Mouse (Mus musculus) c-Kit-positive CD71-negative TER-119-negative erythroid progenitor cells, embryonic 14.5 days (primary cell): ENCODE results near the gene Stra6.
A peak's percentile ranks its signal among the peaks of the same experiment; 100 is the strongest.

Experiments
- DNase-seq: peaks from one replicate; pipeline ENCODE4 v3.0.0-alpha.2; 2013; ENCODE audit warnings: low read depth

Stra6 gene

DNA sequence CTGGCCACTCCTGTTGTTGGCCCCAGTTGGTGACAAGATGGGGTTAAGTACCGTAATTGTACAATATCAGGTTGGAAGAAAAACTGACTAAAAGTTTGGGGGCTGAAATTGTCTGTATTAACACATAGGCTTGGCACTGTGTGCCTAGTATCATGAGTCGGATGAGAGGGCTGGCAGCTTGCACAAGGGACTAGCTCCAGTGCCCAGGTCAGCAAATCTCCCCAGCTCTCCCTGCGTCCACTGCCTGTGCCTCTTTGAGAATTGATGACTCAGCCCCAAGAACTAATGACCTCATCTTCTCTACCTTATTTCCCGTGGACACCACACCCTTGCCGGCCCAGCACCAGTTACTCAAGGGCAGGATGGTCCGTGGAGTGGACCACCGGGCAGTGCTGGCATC, 13.7 kb upstream of the Stra6 start:
- no peak for DNase-seq

DNA sequence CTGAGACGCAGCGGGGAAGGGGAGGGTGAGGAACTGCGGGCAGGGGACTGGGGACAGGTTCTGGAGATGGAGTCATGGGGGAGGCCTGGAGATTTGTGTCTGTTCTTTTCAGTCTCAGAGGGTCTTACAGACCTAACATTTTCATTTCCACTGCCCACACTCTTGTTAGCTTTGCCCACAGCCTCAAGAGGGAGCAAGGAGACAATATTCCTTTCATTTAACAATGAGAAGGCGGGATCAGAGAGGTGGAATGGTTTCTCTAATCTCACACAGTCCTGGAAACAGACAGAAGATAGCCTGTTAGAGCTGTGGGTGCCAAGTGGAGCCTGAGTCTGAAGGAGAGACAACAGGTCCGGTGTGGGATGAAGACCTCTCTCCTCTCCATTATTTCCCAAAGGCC, 11.7 kb upstream of the Stra6 start:
- no peak for DNase-seq

DNA sequence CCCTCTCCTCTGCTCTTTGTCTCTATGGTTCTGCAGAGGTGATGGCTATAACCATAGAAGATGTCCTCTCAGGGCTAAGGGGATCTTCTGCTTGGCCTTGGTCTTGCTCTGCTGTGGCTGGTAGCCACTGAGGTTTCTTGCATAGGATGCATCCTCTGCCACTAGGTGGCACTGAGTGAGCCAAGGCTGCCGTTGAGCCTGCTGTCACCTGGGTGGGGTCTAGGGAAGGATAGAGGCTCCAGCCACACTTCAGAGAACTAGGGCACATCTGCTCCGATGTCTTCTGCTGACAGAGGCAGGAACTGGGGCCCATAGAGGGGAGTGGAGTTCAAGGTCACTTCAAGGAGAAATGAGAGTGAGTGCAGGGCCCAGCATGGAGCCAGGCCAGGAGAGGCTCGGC, 10.5 kb upstream of the Stra6 start:
- DNase-seq, result peak; percentile 22

DNA sequence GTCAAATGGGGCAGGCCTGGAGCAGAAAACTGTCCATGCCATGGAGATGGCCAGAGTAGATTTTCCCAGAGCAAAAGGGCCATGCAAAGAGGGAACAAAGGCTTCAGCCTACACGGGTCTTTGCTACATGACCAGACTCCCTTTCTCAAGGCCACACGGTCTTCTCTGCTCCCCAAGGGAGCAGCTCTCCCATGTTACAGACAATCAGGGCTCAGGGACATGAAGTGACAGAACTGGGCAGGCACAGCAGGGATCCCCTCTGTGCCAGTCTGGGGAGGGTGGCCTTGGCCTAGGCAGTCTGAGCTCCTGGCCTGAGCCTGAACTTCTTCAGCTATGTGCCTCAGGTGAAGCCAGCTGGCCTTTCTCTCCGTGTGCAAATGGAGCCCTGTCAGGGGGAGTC, 10.0 kb upstream of the Stra6 start:
- no peak for DNase-seq

DNA sequence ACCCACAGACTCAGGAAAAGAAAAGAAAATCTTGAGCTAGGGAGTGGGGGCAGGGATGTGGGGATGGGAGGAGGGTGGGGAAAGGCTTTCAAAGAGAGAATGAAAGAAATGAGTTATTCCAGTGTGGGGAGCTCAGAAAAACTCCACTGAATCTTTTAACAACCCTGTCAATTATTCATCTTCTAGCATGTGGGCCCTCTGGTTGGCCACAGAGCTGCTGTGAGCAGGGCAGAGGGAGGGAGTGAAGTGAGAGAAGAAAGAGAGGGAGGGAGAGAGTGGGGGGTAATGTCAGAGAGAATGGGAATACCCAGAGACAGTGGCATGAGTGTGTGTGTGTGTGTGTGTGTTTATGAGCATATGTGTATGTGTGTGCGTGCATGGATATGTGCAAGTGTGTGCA, 9.6 kb upstream of the Stra6 start:
- no peak for DNase-seq

DNA sequence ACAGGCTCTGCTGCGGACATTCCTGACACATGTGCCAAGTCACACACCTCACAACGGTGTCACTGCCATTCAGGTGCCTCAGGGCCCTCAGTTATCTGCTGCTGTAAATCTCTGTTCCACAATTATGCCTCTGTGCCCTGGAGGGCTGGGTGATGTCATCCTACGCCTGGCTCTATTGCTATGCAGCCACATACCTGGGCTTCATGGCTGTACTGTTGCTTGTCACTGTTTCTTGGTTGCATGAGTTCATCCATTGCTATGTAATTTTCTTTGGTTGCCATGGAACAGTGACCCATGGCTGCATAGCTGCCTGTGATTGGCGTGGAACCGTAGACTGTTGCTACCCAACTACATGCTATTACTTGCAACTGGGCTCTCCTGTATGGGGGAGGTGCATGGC, 7.9 kb upstream of the Stra6 start:
- DNase-seq, result no peak

DNA sequence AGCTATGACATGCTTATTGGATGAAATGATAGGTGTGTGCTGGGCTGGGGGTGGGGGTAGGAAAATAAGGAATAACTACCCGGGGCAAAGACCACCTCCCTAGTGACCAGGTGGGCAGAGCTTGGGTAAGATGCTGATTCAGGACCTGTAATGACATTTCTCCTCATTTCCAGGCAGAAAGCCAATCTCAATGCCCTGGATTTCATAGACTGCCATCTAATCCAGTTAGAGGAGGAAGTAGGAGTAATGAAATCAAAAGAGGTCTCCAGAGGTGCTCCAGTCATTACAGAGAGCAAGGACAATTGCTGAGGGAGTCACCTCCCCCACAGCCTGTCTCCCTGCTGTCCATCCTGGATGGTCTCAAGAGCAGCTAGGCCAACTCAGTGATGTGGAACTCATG, 3.7 kb upstream of the Stra6 start:
- DNase-seq, result no peak

DNA sequence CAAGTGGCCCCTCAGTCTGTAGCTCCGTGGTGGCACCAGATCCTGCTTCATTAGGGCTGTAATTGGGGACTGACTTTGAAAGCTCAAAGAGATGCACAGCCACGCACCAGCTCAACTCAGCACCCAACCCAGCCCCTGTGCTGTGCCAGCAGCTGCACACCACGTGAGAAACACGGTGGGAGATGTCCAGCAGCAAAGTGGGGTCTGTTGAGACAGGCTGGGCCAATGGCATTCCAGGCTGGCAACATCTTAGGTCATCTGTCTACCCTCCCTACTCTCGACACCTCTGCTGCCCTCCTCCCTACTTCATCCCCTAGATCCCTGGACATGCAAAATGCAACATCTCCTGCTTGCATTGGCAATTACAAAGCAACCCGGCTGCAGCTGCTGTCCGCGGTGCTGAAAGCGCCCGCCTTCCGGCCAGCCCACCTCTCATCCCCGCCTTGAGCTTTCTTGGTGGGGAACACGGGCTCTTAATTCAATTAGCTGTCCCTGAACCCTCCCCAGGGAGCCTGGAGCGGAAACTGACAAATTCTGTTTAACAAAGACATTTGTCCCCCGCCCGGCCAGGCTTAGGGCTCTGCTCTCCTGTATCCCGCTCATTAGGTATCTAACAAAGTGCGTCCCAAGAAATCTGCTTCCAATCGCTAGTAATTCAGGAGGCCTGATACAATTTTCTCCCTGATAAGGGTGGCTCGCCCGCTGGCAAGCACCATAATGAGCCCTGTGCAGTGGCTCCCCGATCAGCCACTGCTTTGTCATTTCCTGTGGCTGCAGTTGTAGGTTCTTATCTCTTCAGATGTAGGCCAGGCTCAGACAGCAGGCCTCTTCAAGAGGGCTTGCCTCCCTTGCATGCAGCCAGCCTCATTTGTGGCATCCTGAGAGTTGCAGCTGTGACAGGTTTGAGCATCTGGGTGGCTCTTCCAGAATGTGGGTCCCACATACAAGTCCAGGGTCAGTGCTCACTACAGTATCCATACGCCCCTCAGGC, 2.6 kb upstream of the Stra6 start:
- no peak for DNase-seq

DNA sequence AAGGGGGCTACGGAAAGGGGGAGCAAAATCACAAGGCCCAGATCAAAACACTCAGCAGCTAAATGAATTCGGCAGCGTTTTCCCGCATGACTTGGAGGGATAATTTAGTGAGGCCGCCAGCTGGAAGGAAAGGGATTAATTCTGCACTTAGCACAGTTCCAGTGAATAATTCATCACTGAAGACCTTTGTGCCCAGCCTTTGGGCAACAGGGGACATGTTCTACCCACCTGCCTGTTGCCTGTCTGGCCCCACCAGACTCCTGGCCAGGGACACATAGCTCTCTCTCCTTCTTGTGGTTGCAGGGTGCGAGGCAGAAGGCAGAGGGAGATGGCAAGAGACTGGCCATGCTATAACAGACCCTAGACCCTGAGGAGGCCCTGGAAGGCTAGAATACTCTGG, 1.9 kb downstream of the Stra6 start:
- no peak for DNase-seq

DNA sequence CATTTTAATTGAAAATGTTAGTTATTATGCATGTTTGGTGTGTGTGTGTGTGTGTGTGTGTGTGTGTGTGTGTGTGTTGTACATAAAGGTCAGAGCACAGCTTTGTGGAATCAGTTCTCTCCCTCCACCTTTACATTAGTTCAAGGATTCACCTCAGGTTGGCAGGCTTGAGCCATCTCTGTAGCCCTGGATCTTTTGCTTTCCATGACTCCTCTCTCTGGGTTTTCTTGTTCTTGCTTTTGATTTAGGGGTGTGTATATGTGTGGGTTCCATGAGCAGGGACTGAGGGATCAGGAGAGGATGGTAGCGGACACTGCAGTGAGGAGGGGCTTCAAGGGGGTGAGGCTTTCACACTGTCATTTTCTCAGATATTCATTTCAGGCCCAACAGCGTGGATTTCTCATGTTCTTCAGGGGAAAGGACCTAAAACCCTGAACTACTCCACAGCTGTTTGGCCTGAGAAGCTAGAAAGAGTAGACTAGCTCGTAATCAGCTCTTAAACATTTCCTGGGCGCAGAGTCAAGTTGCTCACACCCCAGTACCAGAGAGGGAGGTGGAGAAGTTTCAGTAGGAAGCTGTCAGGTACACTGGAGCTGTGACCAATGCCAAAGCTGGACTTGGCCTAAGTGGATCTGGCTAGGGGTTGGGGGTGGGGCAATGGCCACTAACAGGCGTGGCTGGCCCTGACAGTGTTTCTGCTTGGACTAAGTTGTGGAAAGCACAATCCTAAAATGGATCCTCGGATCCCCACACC, 2.6 kb downstream of the Stra6 start:
- no peak for DNase-seq

DNA sequence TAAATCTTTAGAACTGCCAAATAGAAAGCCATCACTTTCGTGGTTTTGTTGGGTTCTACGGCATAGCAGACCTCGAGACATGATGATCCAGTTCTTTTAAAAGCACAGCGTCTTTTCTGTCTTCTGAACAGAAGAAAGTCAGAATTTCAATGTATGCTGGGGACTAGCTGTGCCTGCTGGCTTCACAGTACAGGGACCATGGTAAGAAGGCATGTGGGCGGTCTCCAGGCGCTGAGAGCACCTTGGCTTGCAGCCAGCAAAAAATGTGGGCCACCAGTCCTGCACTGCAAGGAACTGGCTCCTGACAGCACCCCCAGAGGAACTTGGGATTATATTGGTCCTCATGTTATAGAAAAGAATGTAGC, 3.1 kb downstream of the Stra6 start:
- no peak for DNase-seq

DNA sequence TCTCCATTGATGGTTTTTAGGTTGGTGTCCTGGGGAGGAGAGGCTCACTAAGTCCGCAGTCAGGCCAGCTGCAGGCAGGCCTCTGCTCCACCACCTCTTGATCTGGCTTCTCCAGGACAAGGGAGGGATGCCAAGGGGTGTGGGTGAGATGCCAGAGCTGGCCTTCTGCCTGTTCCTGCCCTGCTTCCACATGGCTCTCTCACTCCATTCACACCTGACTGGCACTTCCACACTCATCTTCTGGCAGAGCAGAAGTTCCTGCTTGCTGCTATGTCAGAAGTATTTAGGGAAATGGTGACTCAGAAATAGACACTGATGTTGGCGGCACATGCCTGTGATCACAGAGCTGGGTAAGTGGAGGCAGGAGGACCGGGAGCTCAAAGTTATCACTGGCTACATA, 4.0 kb downstream of the Stra6 start:
- DNase-seq, result no peak

DNA sequence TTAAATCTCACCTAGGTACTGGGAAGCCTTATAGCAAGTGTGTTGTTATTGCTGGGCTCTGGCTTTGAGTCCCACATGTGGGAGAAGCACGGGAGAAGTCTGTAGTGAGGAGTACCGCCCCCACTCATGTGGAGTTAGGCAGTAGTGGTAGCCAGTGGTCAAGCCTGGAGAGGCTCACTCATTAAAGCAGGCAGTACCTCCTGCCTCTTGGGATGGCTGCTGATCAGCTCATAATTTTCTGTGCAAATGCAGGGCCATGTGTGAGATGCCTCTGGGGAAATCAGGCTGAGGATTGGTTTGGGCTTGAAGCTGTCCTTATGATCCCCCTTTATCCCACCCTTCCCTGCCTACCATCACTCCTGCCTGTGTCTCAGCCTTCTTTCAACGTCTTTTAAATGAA, 11.0 kb downstream of the Stra6 start:
- no peak for DNase-seq

DNA sequence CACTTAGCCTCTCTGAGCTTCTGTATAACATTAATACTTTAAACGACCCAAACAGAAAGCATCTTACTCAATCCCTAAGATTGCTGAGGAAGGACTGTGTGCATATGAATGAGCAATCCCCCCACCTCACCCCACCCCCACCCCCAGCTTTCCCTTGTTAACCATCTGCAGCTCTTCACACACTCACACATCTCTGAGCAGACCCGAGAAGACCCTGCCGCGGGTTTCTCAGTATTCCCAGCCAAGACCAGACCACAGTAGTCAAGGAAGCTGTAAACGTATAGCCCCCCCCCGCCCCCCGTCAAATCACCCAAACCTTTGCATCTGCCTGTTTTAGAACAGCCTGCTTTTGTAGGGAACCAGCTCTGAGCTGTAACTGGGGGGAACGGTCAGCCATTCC, 21.0 kb downstream of the Stra6 start:
- no peak for DNase-seq

DNA sequence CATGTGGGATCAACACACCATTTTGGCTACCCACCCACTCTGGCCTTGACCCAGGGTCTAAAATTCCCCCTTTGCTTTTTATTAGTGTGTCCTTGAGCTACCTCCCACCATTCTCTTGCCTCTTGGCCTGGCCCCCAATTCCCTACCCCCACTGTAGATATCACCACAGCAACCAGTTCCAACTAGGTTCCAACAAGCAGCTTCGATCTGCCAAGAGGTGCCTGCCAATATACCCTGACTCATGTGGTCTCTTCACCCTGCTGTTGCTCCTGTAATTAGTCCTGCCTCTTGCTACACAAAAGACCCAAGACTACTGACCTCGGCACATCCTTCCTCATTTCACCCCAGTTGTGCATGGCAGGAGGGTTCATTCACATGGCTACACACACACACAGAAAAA, 21.5 kb downstream of the Stra6 start:
- DNase-seq, result no peak

DNA sequence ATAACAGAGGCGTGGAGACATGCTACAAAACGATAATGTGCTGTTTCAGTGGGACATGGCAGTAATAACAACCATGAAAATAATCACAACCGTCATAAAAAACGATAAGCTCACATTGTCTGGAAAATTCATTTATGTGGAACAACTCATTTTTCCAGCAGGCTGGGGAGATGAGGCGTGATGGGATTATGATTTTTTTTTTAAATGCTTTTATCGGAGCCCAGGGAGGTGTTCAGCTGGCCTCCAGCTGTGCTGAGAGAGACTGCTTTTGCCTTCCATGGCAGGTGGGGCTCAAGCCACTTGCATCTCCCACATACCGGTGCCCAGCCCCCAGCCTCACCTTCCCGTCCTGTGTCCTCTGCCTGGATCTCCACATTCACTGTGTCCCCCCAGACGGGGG, 22.6 kb downstream of the Stra6 start:
- no peak for DNase-seq

DNA sequence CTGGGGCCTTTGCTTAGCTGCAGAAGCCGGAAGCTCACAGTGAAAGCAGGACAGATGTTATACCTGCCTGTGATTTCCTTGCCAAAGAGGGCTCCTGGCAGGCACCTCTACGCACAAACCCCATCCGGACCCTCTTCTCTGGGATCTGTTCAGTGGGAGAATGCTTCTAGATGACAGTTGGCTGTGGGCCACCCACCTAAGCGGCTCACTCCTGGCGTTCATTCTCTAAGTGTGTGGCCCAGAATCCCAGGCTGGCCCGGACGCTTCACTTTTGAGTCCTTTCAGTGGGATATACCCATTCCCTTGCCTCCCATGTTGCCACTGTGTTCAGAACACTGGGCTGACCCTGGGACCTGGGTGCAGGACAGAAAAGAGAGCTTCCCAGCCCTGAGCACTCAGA, 23.3 kb downstream of the Stra6 start:
- DNase-seq, result no peak

DNA sequence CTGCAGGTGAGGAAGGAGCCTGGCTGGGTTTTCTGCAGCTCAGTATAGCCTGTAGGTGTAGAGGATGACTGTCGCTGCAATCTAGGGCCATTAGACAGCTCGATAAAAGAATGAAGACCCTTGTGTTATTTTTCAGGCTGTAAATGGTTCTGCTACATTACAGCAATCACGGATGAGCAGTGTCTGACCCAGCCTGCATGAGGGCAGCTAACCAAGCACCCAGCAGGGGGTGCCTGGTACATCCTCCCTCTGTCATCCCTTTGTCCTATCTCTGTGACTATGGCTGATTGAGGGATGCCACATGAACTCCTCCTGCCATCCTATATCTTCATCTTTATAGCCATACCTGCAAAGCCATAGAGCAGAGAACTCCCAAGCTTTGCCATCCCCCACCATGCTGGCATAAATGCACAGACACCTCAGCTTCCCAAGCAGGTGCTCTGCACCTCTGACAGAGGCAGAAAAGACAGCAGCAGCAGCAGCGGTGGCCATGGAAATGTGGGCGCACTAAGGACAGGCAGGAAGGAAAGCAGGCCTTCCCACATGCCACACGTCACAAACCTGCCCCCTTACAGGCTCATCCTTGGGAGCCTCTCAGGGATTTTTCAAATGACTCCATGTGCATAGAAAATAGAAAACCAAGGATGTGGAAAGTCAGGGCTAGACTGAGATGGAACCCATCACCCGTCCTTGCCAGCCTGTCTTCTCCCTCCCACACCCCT, 23.9 kb downstream of the Stra6 start:
- no peak for DNase-seq

DNA sequence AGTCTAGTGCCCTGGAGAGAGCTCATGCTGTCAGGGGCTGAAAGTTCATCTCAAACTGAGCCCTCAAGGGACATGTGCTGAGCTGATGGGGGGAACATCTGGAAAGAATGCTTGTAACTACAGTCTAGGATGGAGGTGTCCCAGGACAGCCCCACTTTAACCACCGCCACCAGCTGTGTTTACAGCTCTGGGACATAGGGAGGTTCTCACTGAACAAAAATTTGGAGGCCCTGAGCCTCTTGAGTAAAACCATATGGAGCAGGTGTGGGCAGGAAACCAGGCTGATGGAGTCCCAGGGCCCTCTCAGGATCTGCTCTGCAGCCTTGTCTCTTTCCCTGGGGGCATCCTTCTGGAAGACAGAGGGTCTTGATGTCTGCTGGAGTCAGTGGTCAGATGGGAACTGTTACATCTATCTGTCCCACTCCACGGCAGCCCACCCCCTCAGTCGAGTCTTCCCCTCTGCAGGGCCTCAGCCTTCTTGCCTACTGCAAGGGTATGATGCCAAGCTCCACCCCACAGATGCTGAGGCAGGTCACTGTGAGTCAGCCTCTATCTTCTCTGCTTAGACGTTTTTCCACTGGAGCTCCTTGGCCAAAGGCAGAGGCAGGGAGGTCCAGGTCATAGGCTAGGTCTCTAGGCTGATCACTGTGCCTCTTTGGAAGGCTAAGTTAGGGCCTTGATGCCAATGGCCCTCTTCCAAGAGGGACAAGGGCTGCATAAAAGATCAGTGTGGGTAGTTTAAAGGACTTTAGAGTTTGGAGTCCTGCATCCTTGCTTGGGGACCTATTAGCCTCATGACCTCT, 28.2 kb downstream of the Stra6 start:
- DNase-seq, result no peak

DNA sequence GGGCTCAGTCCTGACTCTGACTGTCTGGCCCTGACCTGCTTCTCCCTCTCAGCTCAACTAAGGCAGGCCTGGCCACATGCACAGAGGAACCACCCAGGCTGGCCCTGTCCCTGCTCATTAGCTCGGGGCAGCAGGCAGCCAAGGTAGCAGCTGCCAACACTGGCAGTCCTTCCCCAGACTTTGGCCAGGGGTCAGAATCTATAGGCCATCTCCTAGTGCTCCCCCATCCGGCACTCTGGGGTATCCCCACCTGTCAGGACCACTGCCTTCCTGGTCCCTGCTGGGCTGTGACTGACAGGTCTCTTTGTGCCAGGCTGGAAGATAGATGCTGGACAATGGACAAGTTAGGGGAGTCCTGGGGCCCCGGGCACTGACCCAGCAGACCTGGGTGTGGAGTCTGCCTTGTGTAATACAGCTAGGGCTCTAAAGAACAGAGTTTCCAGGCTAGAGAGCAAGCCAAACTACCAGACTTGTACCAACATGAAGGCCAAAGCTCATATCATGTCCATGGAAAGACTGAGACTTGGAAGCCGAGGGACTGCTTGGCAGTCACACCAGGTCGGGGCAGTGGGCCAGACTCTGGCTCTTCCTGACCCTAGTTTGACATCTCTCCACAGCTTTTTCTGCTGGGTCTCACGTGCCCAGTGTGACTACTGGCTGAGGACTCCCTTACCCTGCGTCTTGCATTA, 29.1 kb downstream of the Stra6 start:
- DNase-seq, result no peak

DNA sequence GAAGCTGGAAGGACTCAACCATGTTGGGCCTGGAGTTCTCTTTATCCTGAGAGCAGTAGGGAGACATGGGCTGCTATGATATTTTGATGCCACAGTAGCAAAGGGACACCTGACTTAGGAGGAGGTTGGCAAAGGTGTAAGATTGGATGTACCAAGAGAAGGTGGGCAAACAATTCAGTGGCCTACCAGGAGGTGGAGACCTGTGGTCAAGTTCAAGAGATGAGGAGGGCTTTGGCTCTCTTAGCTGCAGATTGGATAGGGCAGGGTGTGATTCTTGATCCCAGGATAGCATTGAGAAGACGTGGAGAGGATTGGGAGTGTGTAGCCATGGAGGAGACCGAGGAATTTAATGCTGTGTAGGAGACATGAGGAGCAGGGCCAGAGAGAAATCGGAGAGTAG, 30.2 kb downstream of the Stra6 start:
- no peak for DNase-seq
